Mouse (Mus musculus) testis, adult 2 months (tissue): ENCODE results near the gene Kcnk13.

ENCODE experiments used
- CTCF ChIP-seq: fragments of 200-500 bp; IDR thresholded peaks from 2 replicates; pipeline ENCODE4 v1.5.1; 2012; ENCODE audit warnings: low read depth, mild to moderate bottlenecking, inconsistent platforms, low read length, moderate library complexity; ENCODE audit not compliant: control insufficient read depth, insufficient read depth, insufficient replicate concordance
- POLR2A ChIP-seq: fragments of 200-500 bp; IDR thresholded peaks from 2 replicates; pipeline ENCODE4 v1.6.1; 2012; ENCODE audit warnings: low read depth, mild to moderate bottlenecking, inconsistent platforms, low read length, moderate library complexity; ENCODE audit not compliant: control insufficient read depth

DNA sequence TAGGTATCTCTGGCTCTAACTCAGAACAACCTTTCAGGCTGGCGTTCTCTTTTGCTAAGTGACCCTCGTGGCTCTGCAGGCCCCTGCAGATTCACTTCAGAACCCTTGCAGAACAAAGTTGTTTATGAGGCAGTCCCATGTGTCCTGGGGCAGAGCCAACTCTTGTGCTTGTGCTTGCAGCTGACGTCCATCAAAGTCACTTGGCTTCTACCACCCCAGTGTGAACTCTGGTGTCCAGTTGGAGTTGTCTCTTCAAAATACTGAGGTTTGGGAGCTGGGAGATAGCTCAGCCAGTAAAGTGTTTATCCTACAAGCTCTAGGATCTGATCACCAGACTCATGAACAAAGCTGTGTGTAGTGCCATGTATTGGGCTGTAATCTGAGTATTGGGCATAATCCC is 37.6 kb downstream of the Kcnk13 start:
- no peak for TF ChIP-seq CTCF
- TF ChIP-seq POLR2A, result no peak
